Comparison of ENCODE assay signal across 8 mouse cellular contexts in the genomic region with DNA sequence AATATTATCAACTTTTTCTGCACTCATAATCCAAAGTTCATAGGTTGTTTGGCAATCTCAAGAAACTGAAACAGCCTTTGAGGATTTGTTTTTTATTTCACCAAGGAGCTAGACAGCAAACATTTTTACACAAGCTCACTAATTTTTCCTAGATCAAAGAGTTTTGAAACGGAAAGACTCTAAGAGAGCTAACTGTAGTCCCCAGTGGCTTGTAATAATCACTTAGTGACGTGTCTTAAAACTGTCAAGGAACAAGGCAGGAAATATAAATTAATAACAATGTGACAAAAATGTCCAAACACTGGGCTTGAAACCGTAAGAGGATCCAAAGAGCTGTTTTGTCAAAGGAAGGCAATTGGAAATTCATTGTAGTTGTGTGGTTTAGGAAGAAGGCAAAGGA. TPM values are rescaled to one million over a fixed set of nuclear protein-coding genes. Genes with fewer than 3 reads are reported as not detected.
DNase-seq lines count a peak whose midpoint lies in the region; ATAC-seq lines count a peak whose summit lies in the region.

No protein-coding gene starts in this region.

- 35% methylated on average over 3 of the region's 3 CpGs for WGBS in liver, embryonic 11.5 days
- WGBS in embryonic facial prominence, embryonic 10.5 days, result 25% methylated on average over 3 of the region's 3 CpGs

- H3K27ac ChIP-seq in liver, embryonic 11.5 days (ENCODE audit: low read depth, low read length), result no peak overlapping the region; the same call in 1 of the 2 replicates
- peak overlapping the region; percentile 93 for H3K27ac ChIP-seq in embryonic facial prominence, embryonic 10.5 days (replicated peaks)

- H3K9ac ChIP-seq in liver, embryonic 11.5 days (ENCODE audit: low read depth, low read length), result peak overlapping the region; percentile 61

- no peaks in the 10 kb centered on the region; the same call in 1 of the 2 replicates for H3K4me1 ChIP-seq in liver, embryonic 11.5 days (replicated peaks; ENCODE audit: control insufficient read depth, insufficient read depth, low read length)
- H3K4me1 ChIP-seq in embryonic facial prominence, embryonic 10.5 days, result 0 out of 2 replicates have a peak, but pooled peaks cover 4% of the 10 kb centered on the region

- H3K36me3 ChIP-seq in liver, embryonic 11.5 days (ENCODE audit: control insufficient read depth, insufficient read depth, low read length), result no peaks in the 10 kb centered on the region; the same call in 1 of the 2 replicates
- peaks cover 2% of the 10 kb centered on the region for H3K36me3 ChIP-seq in embryonic facial prominence, embryonic 10.5 days (replicated peaks)

- no peaks in the 10 kb centered on the region for H3K9me3 ChIP-seq in liver, embryonic 11.5 days (ENCODE audit: control insufficient read depth, low read length)
- no peaks in the 10 kb centered on the region for H3K9me3 ChIP-seq in embryonic facial prominence, embryonic 10.5 days

- ATAC-seq in liver, embryonic 11.5 days (replicated peaks; ENCODE audit: low FRiP score), result no peak

- DNase-seq in liver, embryonic 11.5 days (ENCODE audit: low spot score), result no peak
- DNase-seq in liver, result no peak
- no peak for DNase-seq in embryonic facial prominence, embryonic 10.5 days (ENCODE audit: low spot score)
- peak; percentile 62 for DNase-seq in induced T-regulatory cell, adult 2 months (ENCODE audit: low read depth)
- DNase-seq in naive thymus-derived CD4-positive, alpha-beta T cell, adult 2 months (ENCODE audit: low read depth), result peak; percentile 61
- no peak for DNase-seq in urinary bladder, postnatal 36 days (ENCODE audit: low spot score in 2 of 2)
- DNase-seq in cerebellum, adult 11-12 months, result no peak
- no peak for DNase-seq in cerebellum, adult 8-10 months

- peak overlapping the region; percentile 78 for H3K4me3 ChIP-seq in liver, embryonic 11.5 days (ENCODE audit: low read depth, low read length)
- peak overlapping the region; percentile 72 for H3K4me3 ChIP-seq in embryonic facial prominence, embryonic 10.5 days

- peaks cover 26% of the 10 kb centered on the region for H3K27me3 ChIP-seq in liver, embryonic 11.5 days (replicated peaks; ENCODE audit: control insufficient read depth, insufficient read depth, low read length)
- H3K27me3 ChIP-seq in embryonic facial prominence, embryonic 10.5 days (replicated peaks; ENCODE audit: low read depth, poor library complexity, severe bottlenecking), result peaks cover 55% of the 10 kb centered on the region

- H3K4me2 ChIP-seq in liver, embryonic 11.5 days, result peak overlapping the region; percentile 59

RNA-seq across cellular contexts. Expression of a gene that starts 1.0 kb away (rescaled TPM):
- polyA plus RNA-seq in liver, embryonic 11.5 days (2014; fragmentation: Nextera tagmentation; extraction: Ambion mirVana), result 128 TPM in 2 replicates
- 140 and 141 TPM in 2 replicates for polyA plus RNA-seq in embryonic facial prominence, embryonic 10.5 days (2016; fragmentation: Nextera tagmentation; extraction: Ambion mirVana)

Comparison
In these comparisons a context has a peak if more than half of its experiments do, and no peak if none do; other contexts are left out.
1. DNase-seq: peak in induced T-regulatory cell, adult 2 months (single experiment) and naive thymus-derived CD4-positive, alpha-beta T cell, adult 2 months (single experiment); none in liver, embryonic 11.5 days (single experiment), liver (single experiment), embryonic facial prominence, embryonic 10.5 days (single experiment), urinary bladder, postnatal 36 days (0 of 2), cerebellum, adult 11-12 months (single experiment) and cerebellum, adult 8-10 months (single experiment).